Mouse (Mus musculus): ENCODE results near the gene Prickle1. TPM values are rescaled to one million over a fixed set of nuclear protein-coding genes. Genes with fewer than 3 reads are reported as not detected.

Gene Prickle1
- polyA plus RNA-seq, 1 experiment, result 8.0 TPM

DNA sequence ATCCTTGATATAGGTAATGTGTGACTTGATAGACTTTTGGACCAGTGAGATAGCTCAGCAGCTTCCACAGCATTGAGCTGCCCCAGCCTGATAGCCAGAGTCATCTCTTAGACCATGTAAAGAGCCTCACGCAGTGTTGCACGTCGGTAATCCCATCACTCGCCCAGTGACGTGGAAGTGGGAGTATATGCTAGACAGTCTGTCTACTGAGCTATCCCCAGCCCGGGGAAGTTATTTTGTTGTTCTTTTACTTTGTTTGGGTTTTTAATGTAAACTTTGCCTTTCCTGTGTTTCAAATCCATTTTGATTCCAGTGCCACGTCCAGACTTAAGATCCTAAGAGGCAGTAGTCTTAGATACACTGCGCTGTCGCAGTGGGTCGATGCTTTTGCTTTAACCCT, 114.6 kb downstream of the Prickle1 start:
- H3K79me2 ChIP-seq (ENCODE audit: control insufficient read depth, insufficient read depth), result no peaks in the 10 kb centered on the region
- no peak overlapping the region for H3ac ChIP-seq (ENCODE audit: control insufficient read depth, insufficient read length)
- H3K36me3 ChIP-seq (ENCODE audit: control insufficient read depth, insufficient read depth), result no peaks in the 10 kb centered on the region
- no peak overlapping the region for H3K4me2 ChIP-seq (ENCODE audit: low read depth)
- H3K4me3 ChIP-seq, result no peak overlapping the region
- TF ChIP-seq MYOG (IDR thresholded peaks at IDR 0.05; ENCODE audit: control insufficient read depth in 1 of 3, insufficient read depth in 1 of 3, insufficient read length in 2 of 3, low read depth in 2 of 3), result no peak
- no peaks in the 10 kb centered on the region for H3K27me3 ChIP-seq (ENCODE audit: control insufficient read depth, insufficient read depth, insufficient read length)

DNA sequence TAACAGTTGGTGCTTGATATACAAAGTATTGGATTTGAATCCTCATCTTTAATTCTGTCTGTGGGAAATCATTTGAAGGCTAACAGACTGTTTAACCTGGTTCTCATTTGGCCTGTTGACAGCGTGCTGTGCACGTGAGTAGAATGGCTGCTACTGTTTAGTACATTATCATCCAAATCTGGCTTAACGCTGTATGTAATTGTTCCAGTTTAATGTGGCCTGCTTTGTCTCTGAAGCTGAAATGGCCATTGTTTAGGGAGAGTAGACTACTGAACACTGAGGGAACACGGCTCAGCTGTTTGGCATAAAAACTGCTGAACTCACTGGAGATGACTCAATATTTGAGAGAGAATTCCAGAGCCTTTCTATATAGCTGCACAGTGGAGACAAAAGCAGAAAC, 116.2 kb downstream of the Prickle1 start:
- Histone ChIP-seq H3ac (ENCODE audit: control insufficient read depth, insufficient read length) (no peak overlapping the region), H3K4me3 (no peak overlapping the region), H3K27me3 (ENCODE audit: control insufficient read depth, insufficient read depth, insufficient read length) (no peaks in the 10 kb centered on the region), H3K36me3 (ENCODE audit: control insufficient read depth, insufficient read depth) (no peaks in the 10 kb centered on the region), H3K79me2 (ENCODE audit: control insufficient read depth, insufficient read depth) (no peaks in the 10 kb centered on the region), H3K4me2 (ENCODE audit: low read depth) (no peak overlapping the region)
- TF ChIP-seq MAX (IDR thresholded peaks at IDR 0.05; ENCODE audit: low read depth) (no peak), CEBPB (IDR thresholded peaks at IDR 0.05; ENCODE audit: insufficient read depth, poor library complexity, severe bottlenecking) (no peak), MYOG (IDR thresholded peaks at IDR 0.05; ENCODE audit: control insufficient read depth in 1 of 3, insufficient read depth in 1 of 3, insufficient read length in 2 of 3, low read depth in 2 of 3) (no peak), TCF3 (IDR thresholded peaks at IDR 0.05; ENCODE audit: insufficient read length, low read depth) (no peak), TCF12 (IDR thresholded peaks at IDR 0.05; ENCODE audit: insufficient read depth, poor library complexity, severe bottlenecking) (no peak), USF1 (IDR thresholded peaks at IDR 0.05; ENCODE audit: low read depth) (no peak), POLR2AphosphoS2 (IDR thresholded peaks at IDR 0.05; ENCODE audit: insufficient read length, low read depth) (no peak), MYOD1 (IDR thresholded peaks at IDR 0.05; ENCODE audit: control insufficient read depth in 1 of 3, insufficient read length in 2 of 3, low read depth in 2 of 3) (no peak), REST (IDR thresholded peaks at IDR 0.05; ENCODE audit: insufficient read depth, insufficient read length) (no peak)

DNA sequence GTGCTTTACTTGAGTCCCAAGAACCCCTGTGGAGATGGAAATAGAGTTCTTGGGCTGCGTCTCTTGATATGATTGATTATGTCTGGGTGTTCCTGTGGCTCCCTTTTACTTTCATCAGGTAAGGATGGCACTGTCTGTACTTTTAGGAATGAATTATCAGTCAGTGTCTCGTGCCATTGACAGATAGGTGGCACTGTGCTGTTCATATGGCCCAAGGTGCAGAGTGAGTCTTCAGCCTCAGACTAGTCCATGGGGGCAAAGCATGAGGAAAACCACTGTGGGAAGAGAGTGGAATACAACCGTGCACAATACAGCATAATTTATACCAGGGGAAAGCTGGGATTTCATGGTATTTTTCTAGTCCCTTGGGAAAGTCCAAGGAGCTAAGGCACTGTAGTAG, 117.0 kb downstream of the Prickle1 start:
- H3K4me2 ChIP-seq (ENCODE audit: low read depth), result no peak overlapping the region
- no peaks in the 10 kb centered on the region for H3K79me2 ChIP-seq (ENCODE audit: control insufficient read depth, insufficient read depth)
- TF ChIP-seq MYOD1 (IDR thresholded peaks at IDR 0.05; ENCODE audit: control insufficient read depth in 1 of 3, insufficient read length in 2 of 3, low read depth in 2 of 3) (no peak), TCF12 (IDR thresholded peaks at IDR 0.05; ENCODE audit: insufficient read depth, poor library complexity, severe bottlenecking) (no peak), REST (IDR thresholded peaks at IDR 0.05; ENCODE audit: insufficient read depth, insufficient read length) (no peak), E2F4 (IDR thresholded peaks at IDR 0.05; ENCODE audit: insufficient read depth) (no peak), SRF (IDR thresholded peaks at IDR 0.05; ENCODE audit: control insufficient read depth, insufficient read length, low read depth) (no peak), CEBPB (IDR thresholded peaks at IDR 0.05; ENCODE audit: insufficient read depth, poor library complexity, severe bottlenecking) (no peak), POLR2A (IDR thresholded peaks at IDR 0.05; ENCODE audit: insufficient read length, low read depth) (no peak), MYOG (IDR thresholded peaks at IDR 0.05; ENCODE audit: control insufficient read depth in 1 of 3, insufficient read depth in 1 of 3, insufficient read length in 2 of 3, low read depth in 2 of 3) (no peak), USF1 (IDR thresholded peaks at IDR 0.05; ENCODE audit: low read depth) (no peak), POLR2AphosphoS2 (IDR thresholded peaks at IDR 0.05; ENCODE audit: insufficient read length, low read depth) (no peak), MAX (IDR thresholded peaks at IDR 0.05; ENCODE audit: low read depth) (no peak), TCF3 (IDR thresholded peaks at IDR 0.05; ENCODE audit: insufficient read length, low read depth) (no peak)

DNA sequence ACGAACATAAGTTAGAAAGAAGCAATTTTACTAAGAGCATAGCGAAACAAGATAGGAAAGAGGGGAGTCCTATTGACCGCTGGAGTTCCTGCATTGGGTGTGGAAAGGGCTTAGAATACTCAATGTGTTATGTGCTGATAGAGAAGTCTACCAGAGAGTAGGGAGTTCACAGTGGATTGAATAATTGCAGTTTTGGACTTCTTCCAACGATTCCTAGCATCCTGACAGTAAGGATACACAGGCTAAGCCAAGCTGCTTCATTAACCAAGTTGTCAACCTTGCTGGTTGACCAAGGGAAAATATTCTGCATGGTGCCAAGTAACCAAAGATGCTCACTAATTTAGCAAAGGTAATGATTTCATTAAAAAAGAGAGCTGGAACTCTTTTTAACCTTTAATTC, 118.0 kb downstream of the Prickle1 start:
- H3K27me3 ChIP-seq (ENCODE audit: control insufficient read depth, insufficient read depth, insufficient read length), result no peaks in the 10 kb centered on the region
- H3K36me3 ChIP-seq (ENCODE audit: control insufficient read depth, insufficient read depth), result no peaks in the 10 kb centered on the region

More for the DNA sequence above, 117.0 kb downstream of the Prickle1 start:
- H3K36me3 ChIP-seq (ENCODE audit: control insufficient read depth, insufficient read depth), result no peaks in the 10 kb centered on the region
- no peaks in the 10 kb centered on the region for H3K27me3 ChIP-seq (ENCODE audit: control insufficient read depth, insufficient read depth, insufficient read length)
- H3ac ChIP-seq (ENCODE audit: control insufficient read depth, insufficient read length), result no peak overlapping the region
- no peak overlapping the region for H3K4me3 ChIP-seq

DNA sequence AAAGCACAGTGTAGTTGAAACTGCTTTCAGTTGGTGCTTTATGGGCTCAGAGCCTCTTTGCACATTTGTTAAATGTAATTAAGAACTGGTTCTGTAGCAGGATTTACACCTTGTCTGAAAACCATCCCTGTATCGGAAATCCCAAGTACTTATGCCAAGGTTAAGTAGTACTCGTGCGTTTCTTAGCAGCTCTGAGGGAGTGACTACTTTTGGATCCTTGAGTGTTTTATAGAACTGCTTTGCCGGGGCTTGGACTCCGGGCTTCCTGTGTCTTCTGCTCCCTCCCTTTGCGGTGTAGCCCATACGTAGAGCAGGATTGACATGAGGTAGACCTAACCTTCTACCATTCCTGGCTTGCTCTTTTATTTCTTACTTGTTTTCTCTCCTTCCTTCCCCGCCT, 120.0 kb downstream of the Prickle1 start:
- H3ac ChIP-seq (ENCODE audit: control insufficient read depth, insufficient read length), result no peak overlapping the region
- no peak overlapping the region for H3K4me2 ChIP-seq (ENCODE audit: low read depth)
- no peak for TF ChIP-seq USF1 (IDR thresholded peaks at IDR 0.05; ENCODE audit: low read depth)
- no peak for TF ChIP-seq POLR2AphosphoS2 (IDR thresholded peaks at IDR 0.05; ENCODE audit: insufficient read length, low read depth)
- TF ChIP-seq POLR2A (IDR thresholded peaks at IDR 0.05; ENCODE audit: insufficient read length, low read depth), result no peak
- no peak for TF ChIP-seq E2F4 (IDR thresholded peaks at IDR 0.05; ENCODE audit: insufficient read depth)
- TF ChIP-seq MYOG (IDR thresholded peaks at IDR 0.05; ENCODE audit: control insufficient read depth in 1 of 3, insufficient read depth in 1 of 3, insufficient read length in 2 of 3, low read depth in 2 of 3), result no peak
- TF ChIP-seq MAX (IDR thresholded peaks at IDR 0.05; ENCODE audit: low read depth), result no peak
- TF ChIP-seq SRF (IDR thresholded peaks at IDR 0.05; ENCODE audit: control insufficient read depth, insufficient read length, low read depth), result no peak
- TF ChIP-seq TCF12 (IDR thresholded peaks at IDR 0.05; ENCODE audit: insufficient read depth, poor library complexity, severe bottlenecking), result no peak
- no peak for TF ChIP-seq TCF3 (IDR thresholded peaks at IDR 0.05; ENCODE audit: insufficient read length, low read depth)
- H3K4me3 ChIP-seq, result no peak overlapping the region
- H3K79me2 ChIP-seq (ENCODE audit: control insufficient read depth, insufficient read depth), result no peaks in the 10 kb centered on the region
- H3K36me3 ChIP-seq (ENCODE audit: control insufficient read depth, insufficient read depth), result no peaks in the 10 kb centered on the region
- H3K27me3 ChIP-seq (ENCODE audit: control insufficient read depth, insufficient read depth, insufficient read length), result no peaks in the 10 kb centered on the region

More for the DNA sequence above, 118.0 kb downstream of the Prickle1 start:
- TF ChIP-seq MYOG (IDR thresholded peaks at IDR 0.05; ENCODE audit: control insufficient read depth in 1 of 3, insufficient read depth in 1 of 3, insufficient read length in 2 of 3, low read depth in 2 of 3) (no peak), E2F4 (IDR thresholded peaks at IDR 0.05; ENCODE audit: insufficient read depth) (no peak), USF1 (IDR thresholded peaks at IDR 0.05; ENCODE audit: low read depth) (no peak), TCF12 (IDR thresholded peaks at IDR 0.05; ENCODE audit: insufficient read depth, poor library complexity, severe bottlenecking) (no peak), MYOD1 (IDR thresholded peaks at IDR 0.05; ENCODE audit: control insufficient read depth in 1 of 3, insufficient read length in 2 of 3, low read depth in 2 of 3) (no peak), CEBPB (IDR thresholded peaks at IDR 0.05; ENCODE audit: insufficient read depth, poor library complexity, severe bottlenecking) (no peak)
- no peak overlapping the region for H3K4me2 ChIP-seq (ENCODE audit: low read depth)
- H3K4me3 ChIP-seq, result no peak overlapping the region
- no peak overlapping the region for H3ac ChIP-seq (ENCODE audit: control insufficient read depth, insufficient read length)
- no peaks in the 10 kb centered on the region for H3K79me2 ChIP-seq (ENCODE audit: control insufficient read depth, insufficient read depth)
